Mouse (Mus musculus): Measurements from ENCODE around the gene Eif1. TPM values are rescaled to one million over a fixed set of nuclear protein-coding genes. Genes with fewer than 3 reads are reported as not detected.
"Not testable (repeated sequence)": the region's sequence is repeated elsewhere in the genome, so short reads cannot be mapped to it uniquely, and the experiment has no call there.

Eif1 gene
- polyA plus RNA-seq, 1 experiment from 2014 or later, result 1,642 TPM

DNA sequence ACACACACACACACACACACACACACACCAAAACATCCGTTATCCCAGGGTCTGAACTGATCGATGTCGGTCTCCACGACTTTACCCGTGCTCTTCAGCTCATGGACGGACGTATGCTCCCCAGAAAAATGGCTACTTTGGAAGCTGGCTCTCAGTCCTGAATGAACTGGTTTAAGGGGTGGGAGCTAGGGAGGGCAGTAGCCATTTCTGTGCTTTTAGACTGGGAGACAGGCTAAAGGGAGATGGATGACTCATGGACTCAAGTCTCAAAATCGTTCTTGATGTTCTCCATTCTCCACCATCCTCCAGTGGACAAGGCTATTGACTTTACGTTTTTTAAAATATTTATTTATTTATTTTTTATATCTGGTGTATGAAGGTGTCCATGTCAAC lies 37.1 kb downstream of the Eif1 start:
- Histone ChIP-seq H3K27ac (no peak overlapping the region), H3K27me3 (peaks cover 84% of the 10 kb centered on the region), H3K4me1 (peaks cover 6% of the 10 kb centered on the region; the same call in 1 of the 2 replicates), H3K9ac (peak overlapping the region; percentile 55; the same call in 1 of the 2 replicates), H3K9me3 (no peaks in the 10 kb centered on the region), H3K4me2 (peak overlapping the region; percentile 96), H3K4me3 (peak overlapping the region; percentile 59), H3K36me3 (no peaks in the 10 kb centered on the region)
- 18% methylated on average over 9 of the region's 9 CpGs for WGBS
- ATAC-seq (ENCODE audit: borderline replicate concordance, extremely low read depth, low FRiP score, low TSS enrichment), result no peak

DNA sequence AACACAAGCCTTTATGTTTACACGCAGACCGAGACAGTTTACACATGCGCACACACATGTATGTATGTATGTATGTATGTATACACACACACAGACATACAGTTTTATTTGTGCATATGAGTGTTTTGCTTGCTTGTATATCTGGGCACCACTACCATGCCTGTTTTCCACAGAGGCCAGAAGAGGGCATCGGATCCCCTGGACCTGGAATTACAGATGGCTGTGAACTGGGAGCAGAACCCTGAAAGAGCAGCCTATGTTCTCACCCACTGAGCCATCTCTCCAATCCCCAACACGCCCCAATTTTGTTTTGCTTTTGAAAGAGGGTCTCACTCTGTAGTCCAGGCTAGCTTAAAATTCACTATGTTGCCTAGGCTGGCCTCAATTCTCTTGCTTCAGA lies 37.7 kb downstream of the Eif1 start:
- Histone ChIP-seq H3K36me3 (no peaks in the 10 kb centered on the region), H3K9ac (no peak overlapping the region), H3K27ac (no peak overlapping the region), H3K27me3 (peaks cover 81% of the 10 kb centered on the region), H3K4me3 (no peak overlapping the region), H3K4me1 (peaks cover 6% of the 10 kb centered on the region; the same call in 1 of the 2 replicates), H3K4me2 (no peak overlapping the region), H3K9me3 (no peaks in the 10 kb centered on the region)
- WGBS, result 51% methylated on average over 5 of the region's 5 CpGs
- no peak for ATAC-seq (ENCODE audit: borderline replicate concordance, extremely low read depth, low FRiP score, low TSS enrichment)

DNA sequence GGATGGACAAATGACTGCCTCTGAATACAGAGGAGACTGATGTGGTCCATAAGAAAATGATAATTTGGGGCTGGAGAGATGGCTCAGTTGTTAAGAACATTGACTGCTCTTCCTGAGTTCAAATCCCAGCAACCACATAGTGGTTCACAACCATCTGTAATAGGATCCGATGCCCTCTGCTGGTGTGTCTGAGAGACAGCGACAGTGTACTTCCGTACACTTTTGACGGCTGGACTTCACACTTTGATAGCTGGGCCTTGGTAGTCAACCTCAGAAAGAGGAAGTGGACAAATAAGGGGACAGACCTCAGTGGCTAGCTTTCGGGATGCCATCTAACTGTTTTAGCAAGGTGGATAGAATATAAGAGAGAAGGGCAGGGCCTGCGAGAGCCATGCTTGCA lies 40.5 kb downstream of the Eif1 start:
- ATAC-seq (ENCODE audit: borderline replicate concordance, extremely low read depth, low FRiP score, low TSS enrichment), result no peak
- 72% methylated on average over 6 of the region's 6 CpGs for WGBS
- Histone ChIP-seq H3K9ac (no peak overlapping the region), H3K36me3 (no peaks in the 10 kb centered on the region), H3K4me3 (no peak overlapping the region), H3K4me2 (no peak overlapping the region), H3K27ac (no peak overlapping the region), H3K4me1 (peaks cover 12% of the 10 kb centered on the region), H3K9me3 (no peaks in the 10 kb centered on the region), H3K27me3 (peaks cover 55% of the 10 kb centered on the region)

DNA sequence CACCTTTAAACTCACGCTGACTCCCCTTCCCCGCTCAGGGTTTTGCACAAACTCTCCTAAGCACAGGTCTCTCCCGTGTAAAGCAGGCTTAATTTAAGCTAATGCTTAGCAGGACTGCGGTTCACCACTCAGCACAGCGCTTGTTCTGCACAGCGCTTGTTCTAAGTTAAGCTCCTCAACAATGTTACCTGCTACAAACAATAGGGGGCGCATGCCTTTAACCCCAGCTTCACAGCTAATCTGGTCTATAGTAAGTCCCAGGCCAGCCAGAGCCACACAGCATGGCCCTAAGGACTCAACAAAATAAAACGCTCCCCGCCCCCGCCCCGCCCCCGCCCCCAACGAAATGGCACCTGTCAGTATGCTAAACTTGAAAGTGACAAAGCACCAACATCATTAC lies 41.4 kb downstream of the Eif1 start:
- H3K27ac ChIP-seq; H3K4me3 ChIP-seq; H3K9me3 ChIP-seq; ATAC-seq (ENCODE audit: borderline replicate concordance, extremely low read depth, low FRiP score, low TSS enrichment); H3K4me2 ChIP-seq; H3K9ac ChIP-seq; H3K36me3 ChIP-seq: not testable (repeated sequence)
- no CpG with 5 or more reads among the region's 13 CpGs for WGBS
- Histone ChIP-seq H3K4me1 (peaks cover 11% of the 10 kb centered on the region), H3K27me3 (peaks cover 46% of the 10 kb centered on the region)

DNA sequence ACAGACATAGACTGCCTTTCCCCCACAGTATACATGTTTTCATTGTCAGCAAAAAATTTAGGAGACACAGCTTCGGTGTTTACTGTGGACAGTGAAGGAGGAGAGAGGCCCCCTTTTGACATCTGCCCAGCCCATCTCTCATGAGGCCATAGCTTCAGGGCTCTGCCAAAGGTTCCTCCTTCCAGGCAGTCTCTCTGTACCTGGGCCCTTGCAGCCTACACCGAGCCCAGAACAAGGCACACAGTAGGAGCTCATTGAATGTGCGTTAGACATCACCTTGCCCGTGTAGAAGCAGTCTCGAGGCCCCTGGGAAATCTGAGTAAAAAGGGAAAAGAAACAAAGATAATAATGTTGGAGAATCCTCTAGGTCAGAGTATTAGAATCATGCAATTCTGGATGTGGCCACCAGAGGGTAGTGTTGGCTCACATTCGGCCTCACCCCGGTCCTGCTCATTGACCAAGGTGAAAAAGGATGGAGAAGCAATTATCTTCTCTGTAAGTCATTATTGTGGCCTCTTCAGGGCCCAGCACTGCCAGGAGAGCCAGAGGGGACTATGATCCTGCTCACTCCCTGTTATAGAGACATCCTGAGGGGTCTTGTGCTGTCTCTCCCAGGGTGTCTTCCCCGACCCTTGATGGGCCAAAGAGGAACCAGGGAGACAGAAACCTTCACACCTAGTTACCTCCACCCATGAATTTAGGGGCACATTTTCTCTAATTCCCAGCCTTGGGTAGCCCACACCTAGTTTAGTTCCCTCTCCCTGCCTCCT lies 42.7 kb downstream of the Eif1 start:
- Histone ChIP-seq H3K27ac (no peak overlapping the region), H3K4me3 (no peak overlapping the region), H3K36me3 (no peaks in the 10 kb centered on the region), H3K4me2 (no peak overlapping the region), H3K4me1 (peaks cover 11% of the 10 kb centered on the region), H3K9ac (no peak overlapping the region), H3K27me3 (peaks cover 32% of the 10 kb centered on the region), H3K9me3 (no peaks in the 10 kb centered on the region)
- 12% methylated on average over 8 of the region's 8 CpGs for WGBS
- peak; percentile 9; the same call in 1 of the 2 replicates for ATAC-seq (ENCODE audit: borderline replicate concordance, extremely low read depth, low FRiP score, low TSS enrichment)

DNA sequence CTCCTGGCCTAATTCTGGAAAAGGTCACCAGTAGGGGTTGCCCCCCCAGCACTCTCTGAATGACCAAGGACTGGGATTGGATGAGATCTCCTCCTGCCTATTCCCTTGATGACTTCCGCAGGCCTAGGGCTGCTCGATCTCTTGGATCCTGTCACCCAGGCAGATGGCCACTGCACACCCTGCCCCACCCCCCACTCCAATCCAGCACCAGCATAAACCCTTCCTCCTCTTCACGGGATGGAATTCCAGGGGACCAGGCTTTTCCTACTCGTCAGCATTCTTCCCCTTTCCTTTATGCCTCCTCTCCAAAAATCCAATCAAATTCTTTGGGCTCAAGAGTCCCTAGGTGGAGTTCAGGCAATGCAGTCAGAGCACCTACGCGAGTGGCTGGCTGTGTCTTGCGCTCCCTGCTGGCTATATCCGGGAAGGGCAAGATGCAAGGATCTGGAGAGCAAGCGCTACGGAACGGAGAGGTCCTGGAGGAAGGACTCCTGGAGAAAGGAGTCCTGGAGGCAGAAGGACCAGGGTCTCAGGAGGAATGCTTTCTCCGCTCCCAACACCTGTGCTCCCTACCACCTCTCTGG lies 43.4 kb downstream of the Eif1 start:
- Histone ChIP-seq H3K4me1 (peaks cover 11% of the 10 kb centered on the region), H3K9ac (no peak overlapping the region), H3K4me2 (no peak overlapping the region), H3K36me3 (no peaks in the 10 kb centered on the region), H3K4me3 (no peak overlapping the region), H3K9me3 (no peaks in the 10 kb centered on the region), H3K27me3 (peaks cover 27% of the 10 kb centered on the region), H3K27ac (no peak overlapping the region)
- 10% methylated on average over 12 of the region's 12 CpGs for WGBS
- ATAC-seq (ENCODE audit: borderline replicate concordance, extremely low read depth, low FRiP score, low TSS enrichment), result 0 out of 2 replicates have a peak, but pooled peaks have one; percentile 29

DNA sequence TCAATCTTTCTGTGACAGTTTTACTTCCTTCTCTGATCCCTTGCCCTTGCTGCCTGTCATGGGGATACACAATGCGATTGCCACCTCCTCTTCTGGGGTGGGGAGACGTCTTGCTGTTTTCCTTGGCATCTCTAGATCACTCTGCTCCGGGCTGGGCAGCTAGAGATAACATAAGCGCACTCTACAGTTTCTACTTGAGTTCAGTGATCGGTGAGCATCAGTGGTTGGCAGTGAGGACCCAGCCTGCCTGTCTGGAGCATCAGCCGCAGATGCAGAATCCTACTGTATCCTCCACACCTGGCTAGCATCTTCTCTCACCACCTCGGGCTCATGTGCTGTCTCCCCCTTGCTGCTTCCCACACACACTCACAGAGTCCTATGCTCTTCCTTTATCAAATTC lies 49.5 kb downstream of the Eif1 start:
- Histone ChIP-seq H3K9me3 (no peaks in the 10 kb centered on the region), H3K4me1 (no peaks in the 10 kb centered on the region), H3K27ac (no peak overlapping the region), H3K36me3 (peaks cover 30% of the 10 kb centered on the region), H3K9ac (no peak overlapping the region), H3K27me3 (no peaks in the 10 kb centered on the region; the same call in 1 of the 2 replicates), H3K4me2 (no peak overlapping the region), H3K4me3 (no peak overlapping the region)
- no peak for ATAC-seq (ENCODE audit: borderline replicate concordance, extremely low read depth, low FRiP score, low TSS enrichment)
- WGBS, result 65% methylated on average over 7 of the region's 7 CpGs

DNA sequence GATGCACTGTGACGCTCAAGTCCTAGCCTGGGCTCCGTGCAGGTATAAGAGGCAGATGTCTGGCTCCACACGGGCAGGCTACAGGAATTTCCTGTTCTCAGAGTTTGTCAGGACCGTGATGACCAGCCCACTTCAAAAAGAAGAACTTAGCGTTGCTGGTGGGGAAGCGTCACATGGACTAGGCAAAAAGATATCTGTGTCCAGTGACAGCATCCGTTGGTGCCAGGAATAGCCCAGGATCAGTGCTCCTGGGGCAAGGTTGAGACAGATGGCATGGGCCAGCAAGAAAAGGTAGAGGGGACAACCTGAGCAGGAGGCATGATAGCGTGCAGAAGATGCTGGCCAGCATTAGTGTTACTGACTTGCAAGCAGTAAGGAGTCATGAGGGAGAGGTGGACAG lies 50.1 kb downstream of the Eif1 start:
- H3K27me3 ChIP-seq, result no peaks in the 10 kb centered on the region
- no peaks in the 10 kb centered on the region for H3K4me1 ChIP-seq
- peaks cover 33% of the 10 kb centered on the region for H3K36me3 ChIP-seq
- H3K9ac ChIP-seq, result no peak overlapping the region
- WGBS, result 56% methylated on average over 8 of the region's 8 CpGs
- no peak for ATAC-seq (ENCODE audit: borderline replicate concordance, extremely low read depth, low FRiP score, low TSS enrichment)
- no peak overlapping the region for H3K27ac ChIP-seq
- no peaks in the 10 kb centered on the region for H3K9me3 ChIP-seq
- no peak overlapping the region for H3K4me3 ChIP-seq
- no peak overlapping the region for H3K4me2 ChIP-seq

Other genes starting within 250 kb of the Eif1 start
- gene Krt32, start 231.7 kb upstream of the Eif1 start, polyA plus RNA-seq (2015; fragmentation: Nextera tagmentation; extraction: Ambion mirVana), result not detected in 2 replicates
- not detected in 2 replicates for gene Krt35, start 223.6 kb upstream of the Eif1 start, polyA plus RNA-seq (2015; fragmentation: Nextera tagmentation; extraction: Ambion mirVana)
- 0.13 and 0.20 TPM in 2 replicates for gene Krt36, start 214.3 kb upstream of the Eif1 start, polyA plus RNA-seq (2015; fragmentation: Nextera tagmentation; extraction: Ambion mirVana)
- 4.0 and 7.4 TPM in 2 replicates for gene Krt13, start 198.3 kb upstream of the Eif1 start, polyA plus RNA-seq (2015; fragmentation: Nextera tagmentation; extraction: Ambion mirVana)
- gene Krt15, start 184.0 kb upstream of the Eif1 start, polyA plus RNA-seq (2015; fragmentation: Nextera tagmentation; extraction: Ambion mirVana), result 49.1 and 59.3 TPM in 2 replicates
- gene Krt19, start 171.2 kb upstream of the Eif1 start, polyA plus RNA-seq (2015; fragmentation: Nextera tagmentation; extraction: Ambion mirVana), result 253 and 264 TPM in 2 replicates
- gene Krt9, start 126.6 kb upstream of the Eif1 start, polyA plus RNA-seq (2015; fragmentation: Nextera tagmentation; extraction: Ambion mirVana), result not detected in 2 replicates
- 1.2 and 2.6 TPM in 2 replicates for gene Krt14, start 112.3 kb upstream of the Eif1 start, polyA plus RNA-seq (2015; fragmentation: Nextera tagmentation; extraction: Ambion mirVana)
- gene Krt16, start 71.0 kb upstream of the Eif1 start, polyA plus RNA-seq (2015; fragmentation: Nextera tagmentation; extraction: Ambion mirVana), result not detected in 2 replicates
- 7.5 and 18.2 TPM in 2 replicates for gene Krt17, start 58.9 kb upstream of the Eif1 start, polyA plus RNA-seq (2015; fragmentation: Nextera tagmentation; extraction: Ambion mirVana)
- not detected in 2 replicates for gene Krt42, start 50.0 kb upstream of the Eif1 start, polyA plus RNA-seq (2015; fragmentation: Nextera tagmentation; extraction: Ambion mirVana)
- not detected in 2 replicates for gene Gast, start 14.5 kb downstream of the Eif1 start, polyA plus RNA-seq (2015; fragmentation: Nextera tagmentation; extraction: Ambion mirVana)
- gene Hap1, start 36.2 kb downstream of the Eif1 start, polyA plus RNA-seq (2015; fragmentation: Nextera tagmentation; extraction: Ambion mirVana), result 19.8 and 20.7 TPM in 2 replicates
- gene Jup, start 77.9 kb downstream of the Eif1 start, polyA plus RNA-seq (2015; fragmentation: Nextera tagmentation; extraction: Ambion mirVana), result 122 and 136 TPM in 2 replicates
- 71.5 and 73.4 TPM in 2 replicates for gene P3h4, start 95.0 kb downstream of the Eif1 start, polyA plus RNA-seq (2015; fragmentation: Nextera tagmentation; extraction: Ambion mirVana)
- gene Fkbp10, start 95.8 kb downstream of the Eif1 start, polyA plus RNA-seq (2015; fragmentation: Nextera tagmentation; extraction: Ambion mirVana), result 142 and 143 TPM in 2 replicates
- 129 and 133 TPM in 2 replicates for gene Nt5c3b, start 121.9 kb downstream of the Eif1 start, polyA plus RNA-seq (2015; fragmentation: Nextera tagmentation; extraction: Ambion mirVana)
- 0.56 and 0.88 TPM in 2 replicates for gene Klhl10, start 122.0 kb downstream of the Eif1 start, polyA plus RNA-seq (2015; fragmentation: Nextera tagmentation; extraction: Ambion mirVana)
- gene Klhl11, start 152.9 kb downstream of the Eif1 start, polyA plus RNA-seq (2015; fragmentation: Nextera tagmentation; extraction: Ambion mirVana), result 8.6 and 9.3 TPM in 2 replicates
- 151 and 153 TPM in 2 replicates for gene Acly, start 208.1 kb downstream of the Eif1 start, polyA plus RNA-seq (2015; fragmentation: Nextera tagmentation; extraction: Ambion mirVana)
- 1.6 and 2.6 TPM in 2 replicates for gene Ttc25, start 225.7 kb downstream of the Eif1 start, polyA plus RNA-seq (2015; fragmentation: Nextera tagmentation; extraction: Ambion mirVana)

Measured in lung, embryonic 15.5 days (tissue).